Mouse (Mus musculus) left cerebral cortex, postnatal 10 days (tissue): ENCODE measurements around the gene Ergic1. TPM values are rescaled to one million over a fixed set of nuclear protein-coding genes. Genes with fewer than 3 reads are reported as not detected.

ENCODE experiments used
- DNase-seq, 2 experiments: peaks; one replicate each; pipeline ENCODE4 v3.0.0; 2021 to 2022; ENCODE audit warnings: low spot score in 2 of 2, mixed read lengths in 1 of 2; ENCODE audit errors: extremely low spot score in 1 of 2
- intact Hi-C: fragments of 180-260 bp; cut with DNase I; formaldehyde crosslinking; loops from one replicate; pipeline ENCODE4 v1.15.1; 2025
- total RNA-seq, 2 experiments: library from RNA; stranded (reverse); gene quantifications; 2 replicates each; pipeline ENCODE4 v1.2.3; 2021

The Ergic1 gene
- 100 to 1,000 TPM; 170 to 171 TPM for total RNA-seq

- intact Hi-C loops: loop anchor here (2.0 kb wide), 1 partner anchor 52 kb away; no protein-coding TSS in a partner anchor
Observed at GRCm38 (mm10) chr17:26561290-26561640, at the start of gene Ergic1. Gene Ergic1 (plus strand): TSS chr17:26561489.

GRCm38 (mm10) chr17:26511816-26512774 is 49.2 kb upstream of the Ergic1 start:
- intact Hi-C loops: no loop called here
- DNase-seq: no peak

More at GRCm38 (mm10) chr17:26561290-26561640, at the start of gene Ergic1:
- DNase-seq: peak; percentile 86 to 96

- intact Hi-C loops: no loop called here
- DNase-seq: no peak
Observed at GRCm38 (mm10) chr17:26512961-26513360, 48.3 kb upstream of the Ergic1 start.

- intact Hi-C loops: no loop called here
Observed at GRCm38 (mm10) chr17:26513459-26514290, 47.6 kb upstream of the Ergic1 start.

GRCm38 (mm10) chr17:26514581-26515030 is 46.7 kb upstream of the Ergic1 start:
- DNase-seq: no peak
- intact Hi-C loops: no loop called here

More at GRCm38 (mm10) chr17:26513459-26514290, 47.6 kb upstream of the Ergic1 start:
- no peak for DNase-seq

GRCm38 (mm10) chr17:26515675-26516074 is 45.6 kb upstream of the Ergic1 start:
- intact Hi-C loops: no loop called here
- DNase-seq: no peak

GRCm38 (mm10) chr17:26518306-26518705 is 43.0 kb upstream of the Ergic1 start:
- intact Hi-C loops: no loop called here

GRCm38 (mm10) chr17:26522711-26523110 is 38.6 kb upstream of the Ergic1 start:
- intact Hi-C loops: no loop called here

More at GRCm38 (mm10) chr17:26518306-26518705, 43.0 kb upstream of the Ergic1 start:
- DNase-seq: no peak

GRCm38 (mm10) chr17:26524316-26524715 is 37.0 kb upstream of the Ergic1 start:
- intact Hi-C loops: no loop called here
- no peak for DNase-seq

More at GRCm38 (mm10) chr17:26522711-26523110, 38.6 kb upstream of the Ergic1 start:
- DNase-seq: no peak

- no peak for DNase-seq
- intact Hi-C loops: no loop called here
Observed at GRCm38 (mm10) chr17:26524801-26525200, 36.5 kb upstream of the Ergic1 start.

- DNase-seq: peak in 1 of 2 experiments; percentile 52
- intact Hi-C loops: no loop called here
Observed at GRCm38 (mm10) chr17:26525316-26525715, 36.0 kb upstream of the Ergic1 start.

- intact Hi-C loops: no loop called here
- DNase-seq: peak in 1 of 2 experiments; percentile 18
Observed at GRCm38 (mm10) chr17:26527291-26527690, 34.0 kb upstream of the Ergic1 start.

- DNase-seq: peak in 1 of 2 experiments; percentile 47
- intact Hi-C loops: no loop called here
Observed at GRCm38 (mm10) chr17:26528751-26529150, 32.5 kb upstream of the Ergic1 start.

GRCm38 (mm10) chr17:26529791-26530241 is 31.5 kb upstream of the Ergic1 start:
- no peak for DNase-seq
- intact Hi-C loops: no loop called here

GRCm38 (mm10) chr17:26530590-26531081 is 30.7 kb upstream of the Ergic1 start:
- intact Hi-C loops: no loop called here
- no peak for DNase-seq

- intact Hi-C loops: no loop called here
- no peak for DNase-seq
Observed at GRCm38 (mm10) chr17:26531395-26532027, 29.8 kb upstream of the Ergic1 start.

GRCm38 (mm10) chr17:26532476-26533045 is 28.7 kb upstream of the Ergic1 start:
- intact Hi-C loops: no loop called here
- no peak for DNase-seq

GRCm38 (mm10) chr17:26533871-26534372 is 27.4 kb upstream of the Ergic1 start:
- intact Hi-C loops: no loop called here
- no peak for DNase-seq
